Mouse (Mus musculus) CH12.LX (cell line): ENCODE data around the gene Cpa2. TPM values are rescaled to one million over a fixed set of nuclear protein-coding genes. Genes with fewer than 3 reads are reported as not detected.

Experiments used
- DNase-seq: peaks from one replicate; pipeline ENCODE4 v3.0.0-alpha.2; 2013; ENCODE audit errors: extremely low read depth
- H3K27ac ChIP-seq: 2 replicates; pipeline ENCODE4 v1.5.1; 2012; ENCODE audit warnings: low read depth, mild to moderate bottlenecking, control low read depth, moderate library complexity; ENCODE audit not compliant: insufficient read depth
- H3K27me3 ChIP-seq: replicated peaks from 2 replicates; pipeline ENCODE3; 2012; ENCODE audit warnings: inconsistent platforms
- H3K36me3 ChIP-seq, 2 experiments: replicated peaks in 1 of 2; 2 replicates each; pipeline versions ENCODE3 to v1.6.1; 2012; ENCODE audit warnings: inconsistent platforms in 1 of 2, low read length in 1 of 2, mild to moderate bottlenecking in 1 of 2, mixed read lengths in 1 of 2, moderate library complexity in 1 of 2; ENCODE audit not compliant: control insufficient read depth in 1 of 2, insufficient read depth in 1 of 2
- H3K4me1 ChIP-seq, 2 experiments: 2 replicates each; pipeline ENCODE4 v1.6.1; 2012; ENCODE audit warnings: inconsistent platforms in 1 of 2, moderate library complexity in 1 of 2; ENCODE audit not compliant: insufficient read depth in 2 of 2, control insufficient read depth in 1 of 2
- H3K4me2 ChIP-seq: 2 replicates; pipeline ENCODE4 v1.6.1; 2012; ENCODE audit warnings: low read depth, mild to moderate bottlenecking, control low read depth; ENCODE audit not compliant: poor library complexity, insufficient read depth, severe bottlenecking
- H3K4me3 ChIP-seq, 3 experiments: fragments of 150-350 bp in 1 of 3; sonication (generic) in 1 of 3; replicated peaks in 1 of 3; 2 replicates each; pipeline versions ENCODE3 to v1.5.1; 2011 to 2012; ENCODE audit warnings: low read depth in 2 of 3, low read length in 2 of 3, mild to moderate bottlenecking in 2 of 3, moderate library complexity in 2 of 3, control low read depth in 1 of 3, improper control_type of control experiment in 1 of 3, inconsistent platforms in 1 of 3, mixed read lengths in 1 of 3; ENCODE audit not compliant: poor library complexity in 1 of 3
- H3K79me2 ChIP-seq: replicated peaks from 2 replicates; pipeline ENCODE4 v1.6.1; 2012; ENCODE audit warnings: mild to moderate bottlenecking, moderate library complexity; ENCODE audit not compliant: control insufficient read depth, poor library complexity, insufficient read depth, severe bottlenecking; ENCODE audit errors: extremely low read depth
- H3K9ac ChIP-seq: 2 replicates; pipeline ENCODE4 v1.6.1; 2012; ENCODE audit warnings: low read depth, mild to moderate bottlenecking, control low read depth, moderate library complexity; ENCODE audit not compliant: insufficient read depth
- H3K9me3 ChIP-seq: replicated peaks from 2 replicates; pipeline ENCODE3; 2012; ENCODE audit warnings: low read length, inconsistent platforms, mixed read lengths
- BHLHE40 ChIP-seq: IDR thresholded peaks from 2 replicates; pipeline ENCODE4 v1.6.1; 2011; ENCODE audit warnings: mild to moderate bottlenecking, low read depth, low read length, improper control_type of control experiment
- CHD2 ChIP-seq: IDR thresholded peaks from 2 replicates; pipeline ENCODE4 v1.6.1; 2011; ENCODE audit warnings: low read length, improper control_type of control experiment
- CTCF ChIP-seq, 2 experiments: IDR thresholded peaks in 1 of 2; conservative IDR thresholded peaks in 1 of 2; 2 replicates each; pipeline ENCODE4 v1.5.1; 2011 to 2012; ENCODE audit warnings: low read depth in 2 of 2, low read length in 2 of 2, improper control_type of control experiment in 1 of 2, inconsistent platforms in 1 of 2, mild to moderate bottlenecking in 1 of 2, moderate library complexity in 1 of 2
- ELF1 ChIP-seq: IDR thresholded peaks from 2 replicates; pipeline ENCODE4 v1.6.1; 2014; ENCODE audit warnings: low read depth, mild to moderate bottlenecking, inconsistent platforms, low read length, improper control_type of control experiment
- EP300 ChIP-seq: IDR thresholded peaks from 2 replicates; pipeline ENCODE4 v1.6.1; 2011; ENCODE audit warnings: low read length, improper control_type of control experiment
- JUND ChIP-seq: conservative IDR thresholded peaks from 2 replicates; pipeline ENCODE4 v1.6.1; 2011; ENCODE audit warnings: low read depth, low read length, improper control_type of control experiment
- MAZ ChIP-seq: IDR thresholded peaks from 2 replicates; pipeline ENCODE4 v1.6.1; 2012; ENCODE audit warnings: low read depth, mild to moderate bottlenecking, inconsistent platforms, low read length, improper control_type of control experiment, moderate library complexity
- MEF2A ChIP-seq: IDR thresholded peaks from 2 replicates; pipeline ENCODE4 v1.6.1; 2014; ENCODE audit warnings: low read depth, mild to moderate bottlenecking, inconsistent platforms, low read length, improper control_type of control experiment, borderline replicate concordance
- NELFE ChIP-seq: IDR thresholded peaks from 2 replicates; pipeline ENCODE4 v1.6.1; 2011; ENCODE audit warnings: low read depth, low read length, improper control_type of control experiment
- NRF1 ChIP-seq: IDR thresholded peaks from 2 replicates; pipeline ENCODE4 v1.6.1; 2014; ENCODE audit warnings: low read depth, mild to moderate bottlenecking, inconsistent platforms, low read length, improper control_type of control experiment, moderate library complexity
- RAD21 ChIP-seq: IDR thresholded peaks from 2 replicates; pipeline ENCODE4 v1.6.1; 2011; ENCODE audit warnings: low read depth, mild to moderate bottlenecking, low read length, improper control_type of control experiment, moderate library complexity
- RCOR1 ChIP-seq: conservative IDR thresholded peaks from 2 replicates; pipeline ENCODE4 v1.6.1; 2012; ENCODE audit warnings: low read depth, mild to moderate bottlenecking, inconsistent platforms, low read length, improper control_type of control experiment
- SIN3A ChIP-seq: IDR thresholded peaks from 2 replicates; pipeline ENCODE4 v1.6.1; 2012; ENCODE audit warnings: low read length, improper control_type of control experiment, inconsistent platforms
- TCF12 ChIP-seq: IDR thresholded peaks from 2 replicates; pipeline ENCODE4 v1.6.1; 2014; ENCODE audit warnings: low read depth, mild to moderate bottlenecking, inconsistent platforms, low read length, improper control_type of control experiment
- USF2 ChIP-seq: conservative IDR thresholded peaks from 2 replicates; pipeline ENCODE4 v1.6.1; 2011; ENCODE audit warnings: low read depth, low read length, improper control_type of control experiment
- ZKSCAN1 ChIP-seq: IDR thresholded peaks from 2 replicates; pipeline ENCODE4 v1.6.1; 2012; ENCODE audit warnings: low read depth, inconsistent platforms, low read length, improper control_type of control experiment, borderline replicate concordance
- dilution Hi-C: fragments of 300-500 bp; cut with MboI; formaldehyde crosslinking; loops from 2 replicates; pipeline ENCODE4 v1.14.3; 2020; ENCODE audit warnings: low sequenced_read_pairs; ENCODE audit not compliant: extremely low pct_unique_long_range_greater_than_20kb, extremely low pct_ligation_motif_present
- in situ Hi-C: fragments of 300-500 bp; cut with MboI; formaldehyde crosslinking; loops from 3 replicates; pipeline ENCODE4 v1.14.3; 2019; ENCODE audit warnings: low sequenced_read_pairs, low pct_ligation_motif_present, low pct_unique_long_range_greater_than_20kb, mixed read lengths
- polyA plus RNA-seq: library from polyadenylated mRNA; unstranded; fragments of >175 nt; gene quantifications from 2 replicates; pipeline ENCODE4 v1.2.1, GENCODE M21; 2012; ENCODE audit warnings: low read depth; ENCODE audit not compliant: insufficient read length
- total RNA-seq, 2 experiments: library from RNA; depleted of rRNA; stranded (reverse); fragments of 300-350 nt in 1 of 2; fragments of >200 nt in 1 of 2; gene quantifications; 2 replicates each; pipeline ENCODE4 v1.2.3; 2012 to 2014

The Cpa2 gene
- total and polyA plus RNA-seq, 3 experiments: not detected

GRCm38 (mm10) chr6:30600995-30601394, 59.6 kb downstream of the Cpa2 start:
- Histone ChIP-seq H3K9me3 (no peaks in the 10 kb centered on the region), H3K4me3 (no peak overlapping the region), H3K27me3 (no peaks in the 10 kb centered on the region), H3K79me2 (no peaks in the 10 kb centered on the region), H3K36me3 (no peaks in the 10 kb centered on the region), H3K27ac (no peak overlapping the region), H3K4me1 (no peaks in the 10 kb centered on the region), H3K4me2 (no peak overlapping the region), H3K9ac (no peak overlapping the region)
- dilution Hi-C loops (no loop called here), in situ Hi-C loops (no loop called here)
- no peak for TF ChIP-seq NRF1
- no peak for TF ChIP-seq BHLHE40
- no peak for TF ChIP-seq MAZ
- no peak for TF ChIP-seq MEF2A
- no peak for DNase-seq

DNA sequence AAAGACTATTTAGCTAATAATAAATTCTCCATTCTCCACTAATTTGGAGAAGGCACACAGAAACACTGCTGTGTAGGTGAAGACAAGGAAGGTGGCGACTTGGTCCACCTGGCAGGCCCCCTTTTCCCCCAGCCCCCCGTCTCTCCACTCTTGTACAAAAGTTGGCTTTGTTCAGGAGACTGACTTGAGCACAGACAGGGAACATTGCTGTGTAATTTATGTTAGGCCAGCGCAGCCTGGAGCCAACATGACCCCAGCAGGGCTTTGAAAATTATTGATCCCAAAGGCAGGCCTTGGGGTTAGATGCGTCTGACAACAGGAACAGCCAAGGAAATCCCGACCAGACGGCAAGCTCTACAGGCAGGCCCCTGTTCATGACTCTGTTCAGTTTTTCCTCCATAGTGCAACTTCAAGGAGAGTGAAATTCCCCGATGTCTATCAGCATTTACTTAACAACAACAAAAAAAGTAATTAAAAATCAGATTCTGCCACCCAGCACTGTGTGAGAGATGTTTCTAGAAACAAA, 63.0 kb downstream of the Cpa2 start:
- Histone ChIP-seq H3K4me1 (no peaks in the 10 kb centered on the region), H3K4me2 (no peak overlapping the region), H3K9ac (no peak overlapping the region), H3K27me3 (no peaks in the 10 kb centered on the region), H3K4me3 (no peak overlapping the region), H3K27ac (no peak overlapping the region), H3K79me2 (no peaks in the 10 kb centered on the region), H3K36me3 (no peaks in the 10 kb centered on the region), H3K9me3 (no peaks in the 10 kb centered on the region)
- TF ChIP-seq CTCF (conservative IDR thresholded peaks at IDR 0.05 in 1 of 2, IDR thresholded peaks at IDR 0.05 in 1 of 2; ENCODE audit: low read depth in 2 of 2, low read length in 2 of 2) (no peak), NELFE (no peak), CHD2 (no peak), RAD21 (no peak), RCOR1 (no peak), EP300 (no peak), USF2 (no peak)
- dilution Hi-C loops: no loop called here
- DNase-seq: no peak
- in situ Hi-C loops: no loop called here

DNA sequence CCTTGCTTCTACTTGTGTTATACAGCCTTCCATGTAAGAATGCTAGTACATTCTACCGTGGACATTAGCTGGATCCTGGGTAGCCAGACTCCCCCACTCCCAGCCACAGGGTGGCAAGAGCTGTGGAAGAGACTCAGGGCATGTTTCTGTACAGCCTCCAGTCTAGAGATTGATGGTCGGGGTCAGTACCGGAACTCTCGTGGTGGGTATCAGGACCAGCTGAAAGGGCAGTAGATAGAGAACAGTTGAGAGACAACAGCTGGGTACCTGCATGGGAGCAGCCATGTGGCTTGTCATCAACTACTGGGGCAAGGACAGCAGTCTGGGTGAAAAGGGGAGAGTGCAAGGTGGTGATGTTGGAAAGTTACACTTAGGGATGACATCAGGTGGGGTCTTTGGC, 63.7 kb downstream of the Cpa2 start:
- TF ChIP-seq JUND (no peak), TCF12 (no peak), ELF1 (no peak), ZKSCAN1 (no peak), SIN3A (no peak)
- H3K9me3 ChIP-seq: no peaks in the 10 kb centered on the region
- H3K4me1 ChIP-seq: no peaks in the 10 kb centered on the region
- H3K4me2 ChIP-seq: no peak overlapping the region
- no peaks in the 10 kb centered on the region for H3K36me3 ChIP-seq
- H3K4me3 ChIP-seq: no peak overlapping the region
- no peak overlapping the region for H3K9ac ChIP-seq
- DNase-seq: no peak
- in situ Hi-C loops: no loop called here
- H3K79me2 ChIP-seq: no peaks in the 10 kb centered on the region
- H3K27ac ChIP-seq: no peak overlapping the region
- dilution Hi-C loops: no loop called here
- H3K27me3 ChIP-seq: no peaks in the 10 kb centered on the region
